Mouse (Mus musculus): ENCODE data around the gene Dab2ip.

DNA sequence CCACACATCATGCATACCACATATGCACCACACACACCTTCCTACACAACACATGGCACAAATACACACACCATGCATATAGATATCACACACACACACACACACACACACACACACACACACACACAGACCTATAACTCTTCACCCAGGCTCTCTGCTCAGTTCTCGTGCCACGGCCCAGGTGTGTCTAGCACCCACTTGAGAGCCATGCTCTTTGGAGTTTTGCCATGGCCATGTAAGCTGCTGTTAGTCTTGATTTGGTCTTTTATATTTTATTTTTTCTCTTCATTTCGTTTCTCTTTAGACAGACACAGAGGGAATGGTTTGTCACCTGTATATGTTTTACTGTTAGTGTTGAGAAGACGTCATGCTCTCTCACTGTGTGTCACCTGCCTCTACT is 76.9 kb downstream of the Dab2ip start:
- TF ChIP-seq POLR2A (IDR thresholded peaks at IDR 0.05; ENCODE audit: extremely low read depth, insufficient read depth, low read length) (no peak), CTCF (IDR thresholded peaks at IDR 0.05; ENCODE audit: low read depth, low read length) (no peak)

Measured in liver, adult 2 months (tissue).